Mouse (Mus musculus) liver, postnatal 0 days (tissue): ENCODE measurements at regions not wholly inside any gene's neighbourhood (a gene's known extent, or its start where the extent isn't known, plus 50 kb on each side); places are given as distances from the start of the nearest gene placed in this dataset.

ENCODE experiments used
- ATAC-seq: fragments of 200-750 bp; cut with Nextera tagmentation; 2 replicates; pipeline ENCODE4 v1.8.0; 2017; ENCODE audit warnings: mild to moderate bottlenecking, moderate library complexity
- DNase-seq: peaks from one replicate; pipeline ENCODE4 v3.0.0-alpha.2; 2016
- H3K27ac ChIP-seq: fragments of 300-500 bp; sonication (generic); 2 replicates; pipeline ENCODE4 v1.5.1; 2014; ENCODE audit warnings: antibody characterized with exemption, moderate library complexity, mild to moderate bottlenecking, low read depth
- H3K27me3 ChIP-seq: fragments of 300-500 bp; sonication (generic); 2 replicates; pipeline ENCODE4 v1.6.1; 2014; ENCODE audit warnings: low read length, control low read depth, mixed read lengths; ENCODE audit not compliant: insufficient read depth
- H3K36me3 ChIP-seq: fragments of 300-500 bp; sonication (generic); replicated peaks from 2 replicates; pipeline ENCODE4 v1.6.1; 2014; ENCODE audit warnings: mild to moderate bottlenecking, control low read depth, low read length, moderate library complexity, mixed read lengths; ENCODE audit not compliant: insufficient read depth
- H3K4me1 ChIP-seq: fragments of 300-500 bp; sonication (generic); 2 replicates; pipeline ENCODE4 v1.6.1; 2014; ENCODE audit warnings: antibody characterized with exemption, mild to moderate bottlenecking, control low read depth; ENCODE audit not compliant: insufficient read depth
- H3K4me2 ChIP-seq: fragments of 300-500 bp; sonication (generic); 2 replicates; pipeline ENCODE4 v1.6.1; 2014; ENCODE audit warnings: low read depth, mild to moderate bottlenecking, low read length, moderate library complexity, mixed read lengths
- H3K4me3 ChIP-seq: fragments of 300-500 bp; sonication (generic); 2 replicates; pipeline ENCODE4 v1.5.1; 2014; ENCODE audit warnings: low read depth, low read length
- H3K9ac ChIP-seq: fragments of 300-500 bp; sonication (generic); replicated peaks from 2 replicates; pipeline ENCODE4 v1.6.1; 2014; ENCODE audit warnings: mild to moderate bottlenecking, moderate library complexity
- H3K9me3 ChIP-seq: fragments of 300-500 bp; sonication (generic); 2 replicates; pipeline ENCODE4 v1.6.1; 2016; ENCODE audit warnings: mild to moderate bottlenecking, control low read depth, low read length, mixed read lengths
- CTCF ChIP-seq: sonication (generic); IDR thresholded peaks from 2 replicates; pipeline ENCODE4 v1.5.1; 2016; ENCODE audit warnings: antibody characterized with exemption, low read depth
- EP300 ChIP-seq: IDR thresholded peaks from 2 replicates; pipeline ENCODE4 v1.6.1; 2016; ENCODE audit warnings: antibody characterized with exemption, low read depth, mild to moderate bottlenecking
- WGBS: fragments of 180-500 bp; shearing (Covaris S2); extraction: QIAGEN DNeasy Blood & Tissue Kit; methylation state at CpG from one replicate; pipeline ENCODE4 v1.1.7; 2014; ENCODE audit not compliant: insufficient replicate concordance; 5-methylcytosine and 5-hydroxymethylcytosine counted together

DNA sequence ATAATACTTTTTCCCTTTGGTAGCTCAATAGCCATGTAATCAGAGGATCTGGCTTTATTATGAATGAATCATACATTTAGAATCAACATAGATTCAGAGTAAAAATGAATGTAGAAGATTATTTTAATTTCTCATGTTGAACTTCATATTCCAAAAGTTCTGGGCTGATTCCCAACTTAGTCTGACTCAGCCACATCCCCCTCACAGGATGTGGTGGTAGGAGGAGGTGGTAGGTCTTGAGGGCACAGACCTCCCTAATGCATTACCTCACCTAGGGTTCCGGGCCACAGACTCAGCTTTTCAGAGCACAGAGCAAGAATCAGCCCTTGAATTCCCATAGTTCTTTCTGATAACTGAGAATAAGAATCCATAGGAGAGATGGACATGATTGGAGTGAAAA is 99.4 kb upstream of the Fn1 start:
- H3K4me2 ChIP-seq, result no peak overlapping the region
- WGBS, result 84% methylated on average over 1 of the region's 1 CpGs
- H3K27me3 ChIP-seq, result no peaks in the 10 kb centered on the region
- DNase-seq (no peak), ATAC-seq (no peak)
- TF ChIP-seq CTCF, result no peak
- no peak for TF ChIP-seq EP300
- H3K9me3 ChIP-seq, result no peaks in the 10 kb centered on the region
- H3K9ac ChIP-seq, result no peak overlapping the region
- H3K36me3 ChIP-seq, result no peaks in the 10 kb centered on the region
- H3K4me3 ChIP-seq, result no peak overlapping the region
- H3K4me1 ChIP-seq, result no peaks in the 10 kb centered on the region
- H3K27ac ChIP-seq, result no peak overlapping the region

DNA sequence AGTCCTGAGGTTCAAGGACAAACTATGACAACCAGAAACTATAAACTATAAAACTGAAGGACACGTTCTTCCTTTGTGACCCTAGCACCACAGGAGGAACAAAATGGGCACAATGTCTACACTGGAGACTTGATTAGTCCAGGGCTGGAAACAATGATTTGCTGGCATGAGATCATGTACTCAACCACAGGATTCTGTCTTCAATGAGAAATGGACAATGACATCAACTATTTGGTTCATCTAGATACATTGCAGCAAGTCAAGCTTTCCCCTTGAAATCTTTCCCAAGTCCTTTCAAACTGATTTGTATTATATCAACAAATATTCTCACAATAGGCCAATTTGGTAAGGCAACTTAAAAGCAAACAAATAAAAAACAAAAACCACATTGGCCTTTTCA is 98.6 kb upstream of the Fn1 start:
- H3K4me3 ChIP-seq, result no peak overlapping the region
- DNase-seq (no peak), ATAC-seq (no peak)
- H3K9me3 ChIP-seq, result no peaks in the 10 kb centered on the region
- H3K27me3 ChIP-seq, result no peaks in the 10 kb centered on the region
- no peak overlapping the region for H3K9ac ChIP-seq
- H3K36me3 ChIP-seq, result no peaks in the 10 kb centered on the region
- H3K4me2 ChIP-seq, result no peak overlapping the region
- H3K27ac ChIP-seq, result no peak overlapping the region
- no peaks in the 10 kb centered on the region for H3K4me1 ChIP-seq
- no peak for TF ChIP-seq EP300
- TF ChIP-seq CTCF, result no peak
- 77% methylated on average over 1 of the region's 1 CpGs for WGBS

DNA sequence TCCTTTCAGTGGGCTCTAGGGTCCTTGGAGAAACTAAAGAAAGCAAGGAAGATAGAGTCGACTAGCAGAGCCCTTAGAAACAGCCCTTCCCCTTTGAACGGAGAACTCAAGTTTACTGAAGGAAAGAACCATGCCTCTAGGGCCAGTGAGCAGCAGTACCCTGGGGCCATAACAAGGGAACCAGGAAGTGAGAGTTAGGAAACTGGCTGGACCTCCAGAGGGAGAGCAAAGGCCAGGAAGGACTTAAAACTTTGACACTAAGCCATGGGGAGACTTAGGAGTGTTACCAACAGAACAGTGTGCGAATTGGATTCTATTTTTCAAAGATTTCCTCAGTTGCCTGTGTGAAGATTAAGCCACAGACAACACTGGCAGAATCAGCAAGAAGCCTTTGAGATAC is 82.6 kb upstream of the Fn1 start:
- no peak for DNase-seq

DNA sequence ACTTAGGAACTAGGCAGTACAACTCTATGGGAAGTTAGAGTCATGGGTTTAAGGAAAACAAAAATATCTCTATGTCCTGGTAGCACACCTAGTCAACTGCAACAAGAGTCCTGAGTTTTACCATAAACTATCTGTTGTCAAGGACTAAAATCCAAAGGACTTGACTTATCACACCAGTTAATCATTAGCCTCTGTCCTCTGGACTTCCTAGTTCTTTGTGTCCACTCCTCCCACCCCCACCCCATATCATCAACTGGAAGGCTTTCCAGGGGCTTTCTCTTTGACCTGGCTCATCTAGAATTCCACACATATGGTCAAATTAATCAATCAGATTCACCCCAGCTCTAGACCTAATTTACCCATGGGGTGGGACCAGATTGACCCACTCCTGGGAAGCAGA is 78.6 kb upstream of the Fn1 start:
- Histone ChIP-seq H3K4me1 (peaks cover 41% of the 10 kb centered on the region), H3K9me3 (no peaks in the 10 kb centered on the region), H3K27ac (peak overlapping the region; percentile 86), H3K4me3 (no peak overlapping the region), H3K27me3 (no peaks in the 10 kb centered on the region), H3K36me3 (no peaks in the 10 kb centered on the region), H3K9ac (no peak overlapping the region), H3K4me2 (0 out of 2 replicates have a peak overlapping the region, but pooled peaks have one; percentile 13)
- peak; percentile 71 for ATAC-seq
- no peak for DNase-seq
- TF ChIP-seq EP300 (no peak), CTCF (no peak)

More for the DNA sequence above, 82.6 kb upstream of the Fn1 start:
- H3K27ac ChIP-seq, result no peak overlapping the region
- H3K4me3 ChIP-seq, result no peak overlapping the region
- ATAC-seq, result no peak
- peaks cover 25% of the 10 kb centered on the region for H3K4me1 ChIP-seq
- no peak overlapping the region for H3K9ac ChIP-seq
- no peaks in the 10 kb centered on the region for H3K36me3 ChIP-seq
- no peaks in the 10 kb centered on the region for H3K9me3 ChIP-seq
- WGBS, result 32% methylated on average over 3 of the region's 3 CpGs
- no peak for TF ChIP-seq EP300
- TF ChIP-seq CTCF, result no peak
- no peaks in the 10 kb centered on the region for H3K27me3 ChIP-seq
- no peak overlapping the region for H3K4me2 ChIP-seq

DNA sequence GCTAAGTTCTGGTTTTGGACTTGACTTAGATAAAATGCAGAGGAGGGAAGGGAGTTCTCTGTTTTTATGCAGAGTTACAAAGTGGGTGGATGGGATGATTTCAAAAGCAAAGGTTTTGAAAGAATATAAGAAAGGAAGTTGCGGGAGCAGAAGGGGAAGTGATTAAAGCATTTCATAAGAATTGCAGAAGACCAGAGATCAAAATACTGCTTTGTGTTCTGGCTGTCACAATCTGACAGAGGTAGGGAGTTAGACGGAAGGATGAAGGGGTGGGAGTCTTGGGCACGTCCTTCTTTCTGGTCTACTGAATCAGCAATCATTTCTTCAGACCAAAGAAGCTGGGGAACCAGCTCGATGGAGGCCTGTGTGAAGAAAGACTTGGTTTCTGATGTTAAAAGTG is 78.0 kb upstream of the Fn1 start:
- no peak overlapping the region for H3K9ac ChIP-seq
- no peaks in the 10 kb centered on the region for H3K27me3 ChIP-seq
- 17% methylated on average over 4 of the region's 4 CpGs for WGBS
- no peak for TF ChIP-seq CTCF
- TF ChIP-seq EP300, result peak; percentile 72
- H3K4me2 ChIP-seq, result 0 out of 2 replicates have a peak overlapping the region, but pooled peaks have one; percentile 13
- H3K4me3 ChIP-seq, result no peak overlapping the region
- ATAC-seq (peak; percentile 41), DNase-seq (no peak)
- no peaks in the 10 kb centered on the region for H3K36me3 ChIP-seq
- peaks cover 41% of the 10 kb centered on the region for H3K4me1 ChIP-seq
- peak overlapping the region; percentile 86 for H3K27ac ChIP-seq
- no peaks in the 10 kb centered on the region for H3K9me3 ChIP-seq

DNA sequence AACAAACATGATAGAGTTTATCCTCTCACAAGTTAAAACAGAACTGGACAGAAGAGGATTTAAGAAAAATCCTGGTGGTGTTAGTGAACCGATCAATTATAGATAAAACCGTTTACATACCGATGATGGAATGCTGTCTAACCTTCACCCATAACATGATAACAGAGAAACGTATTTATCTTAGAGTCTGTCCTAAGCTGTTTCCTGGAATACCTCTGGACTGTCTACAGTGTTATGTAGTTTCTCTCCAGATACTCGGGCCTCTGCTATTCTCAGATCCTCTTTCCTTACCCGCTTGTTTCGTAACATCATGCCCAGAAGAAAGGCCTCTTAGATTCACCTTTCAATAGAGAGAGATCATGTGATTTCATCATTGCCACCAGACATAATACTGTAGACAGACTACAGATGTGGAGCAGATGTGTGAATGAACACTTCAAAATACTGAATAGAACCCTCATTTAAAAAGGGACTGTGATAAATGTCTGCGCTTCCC is 75.9 kb upstream of the Fn1 start:
- 42% methylated on average over 8 of the region's 8 CpGs for WGBS
- Histone ChIP-seq H3K27ac (peak overlapping the region; percentile 86), H3K4me2 (no peak overlapping the region), H3K9me3 (no peaks in the 10 kb centered on the region), H3K36me3 (no peaks in the 10 kb centered on the region), H3K4me3 (no peak overlapping the region), H3K27me3 (no peaks in the 10 kb centered on the region), H3K4me1 (peaks cover 39% of the 10 kb centered on the region), H3K9ac (no peak overlapping the region)
- ATAC-seq (peak; percentile 25; the same call in 1 of the 2 replicates), DNase-seq (no peak)
- no peak for TF ChIP-seq EP300
- no peak for TF ChIP-seq CTCF

DNA sequence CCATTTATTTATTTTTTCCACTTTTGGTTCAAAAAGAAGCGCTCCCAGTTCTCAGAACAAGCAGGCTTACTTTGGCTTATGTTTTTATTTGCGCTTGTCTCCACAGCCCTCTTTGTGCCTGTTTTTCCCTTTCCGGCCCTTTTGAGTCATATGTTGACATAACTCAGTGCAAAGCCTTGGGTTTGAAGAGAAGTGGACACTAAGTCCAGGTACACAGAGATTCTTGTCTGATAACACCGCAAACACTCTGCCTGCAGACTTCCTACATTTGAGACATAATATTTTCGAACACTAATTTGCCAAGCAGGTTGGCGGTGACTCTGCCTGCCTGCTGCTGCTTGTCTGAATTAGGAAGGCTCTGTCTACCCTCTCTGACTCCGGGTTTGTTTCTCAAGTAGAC is 70.8 kb upstream of the Fn1 start:
- 0 out of 2 replicates have a peak, but pooled peaks have one; percentile 59 for TF ChIP-seq EP300
- no peak for TF ChIP-seq CTCF
- Histone ChIP-seq H3K4me1 (peaks cover 18% of the 10 kb centered on the region), H3K4me2 (no peak overlapping the region), H3K9me3 (no peaks in the 10 kb centered on the region), H3K36me3 (no peaks in the 10 kb centered on the region), H3K27ac (peak overlapping the region; percentile 95), H3K9ac (no peak overlapping the region), H3K4me3 (no peak overlapping the region), H3K27me3 (no peaks in the 10 kb centered on the region)
- 38% methylated on average over 7 of the region's 7 CpGs for WGBS
- DNase-seq (no peak), ATAC-seq (peak; percentile 95)
